In the genomic region with DNA sequence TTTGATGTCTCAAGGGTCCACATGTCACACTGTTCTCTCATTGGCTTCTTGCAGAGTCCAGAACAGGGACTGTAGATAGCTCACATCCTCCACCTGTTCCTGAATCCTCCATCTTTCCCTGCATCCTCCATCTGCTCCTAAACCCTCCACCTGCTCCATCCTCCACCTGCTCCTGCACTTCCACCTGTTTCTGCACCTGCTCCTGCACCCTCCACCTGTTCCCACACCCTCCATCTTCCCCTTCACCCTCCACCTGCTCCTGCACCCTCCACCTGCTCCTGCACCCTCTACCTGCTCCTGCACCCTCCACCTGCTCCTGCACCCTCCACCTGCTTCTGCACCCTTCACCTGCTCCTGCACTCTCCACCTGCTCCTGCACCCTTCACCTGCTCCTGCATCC, we compare ENCODE assay signal across 23 mouse cellular contexts.
DNase-seq lines count a peak whose midpoint lies in the region; ATAC-seq and TF ChIP-seq lines count a peak whose summit lies in the region.
"Had no signal": no experiment of that assay in that cellular context is flagged by ENCODE, and none has a peak within 500 bp of the region (broad histone marks: within the 10 kb centered on the region; RNA-seq: fewer than 3 reads in every experiment).

No protein-coding gene starts in this region.

- no peak overlapping the region for H3K4me3 ChIP-seq in cerebellum, adult 2 months (replicated peaks; ENCODE audit: insufficient read depth, low read depth, low read length)
- peak overlapping the region; percentile 67 for H3K4me3 ChIP-seq in megakaryocyte, embryonic 14.5 days (replicated peaks)
- H3K4me3 ChIP-seq: embryonic facial prominence, embryonic 13.5 days; embryonic facial prominence, embryonic 15.5 days; erythroblast, embryonic 14.5 days; forebrain, embryonic 10.5 days; forebrain, embryonic 12.5 days had no signal

- H3K36me3 ChIP-seq in megakaryocyte, embryonic 14.5 days (replicated peaks; ENCODE audit: low read length) = no peaks in the 10 kb centered on the region
- H3K36me3 ChIP-seq: embryonic facial prominence, embryonic 13.5 days; embryonic facial prominence, embryonic 15.5 days; forebrain, embryonic 10.5 days; forebrain, embryonic 12.5 days; G1E had no signal

- no peak for TF ChIP-seq POLR2A in cerebellum, adult 2 months (IDR thresholded peaks at IDR 0.05; ENCODE audit: borderline replicate concordance, insufficient read depth, low read length)

- no peaks in the 10 kb centered on the region for H3K27me3 ChIP-seq in cerebellum, adult 2 months (ENCODE audit: control insufficient read depth, insufficient read depth, low read length)
- peaks cover 2% of the 10 kb centered on the region for H3K27me3 ChIP-seq in megakaryocyte, embryonic 14.5 days (replicated peaks)
- H3K27me3 ChIP-seq: embryonic facial prominence, embryonic 15.5 days; Patski had no signal

- peak overlapping the region; percentile 9; the same call in 1 of the 2 replicates for H3K27ac ChIP-seq in cerebellum, adult 2 months (ENCODE audit: insufficient read depth, low read length)
- H3K27ac ChIP-seq: embryonic facial prominence, embryonic 13.5 days; embryonic facial prominence, embryonic 15.5 days; forebrain, embryonic 10.5 days; forebrain, embryonic 12.5 days had no signal

- TF ChIP-seq CTCF in cerebellum, adult 2 months (IDR thresholded peaks at IDR 0.05; ENCODE audit: borderline replicate concordance, insufficient read depth, low read depth, low read length) = no peak

- peaks cover 54% of the 10 kb centered on the region for H3K4me1 ChIP-seq in cerebellum, adult 2 months (ENCODE audit: control insufficient read depth, insufficient read depth, low read length)
- no peaks in the 10 kb centered on the region for H3K4me1 ChIP-seq in megakaryocyte, embryonic 14.5 days
- H3K4me1 ChIP-seq: embryonic facial prominence, embryonic 13.5 days; embryonic facial prominence, embryonic 15.5 days had no signal

- peak; percentile 57 to 60 for DNase-seq in cerebellum, adult 2 months
- no peak for DNase-seq in cerebellum, adult 11-12 months
- DNase-seq in cerebellum, adult 9-11 months = peak; percentile 61
- no peak for DNase-seq in cerebellum, postnatal 4 days (ENCODE audit: low spot score in 2 of 2)
- DNase-seq in cerebellum, postnatal 36 days = peak; percentile 50 to 64
- DNase-seq: adrenal gland, adult 8-10 months; adrenal gland, postnatal 14 days; B cell, adult 2 months; embryo, embryonic 11 days had no signal

- no peak for ATAC-seq in cerebellum, adult (ENCODE audit: insufficient number of reproducible peaks, low FRiP score, low TSS enrichment)
- ATAC-seq in megakaryocyte, adult 5-6 weeks (ENCODE audit: poor library complexity, severe bottlenecking) = no peak
- ATAC-seq: activated CD4-positive, CD25-positive, alpha-beta regulatory T cell, adult 4 months; CD4-positive, CD25-positive, alpha-beta regulatory T cell, adult 4 months; forebrain, embryonic 14.5 days; forebrain, embryonic 16.5 days; Patski had no signal

- peaks cover 3% of the 10 kb centered on the region for H3K9me3 ChIP-seq in megakaryocyte, embryonic 14.5 days
- H3K9me3 ChIP-seq: embryonic facial prominence, embryonic 13.5 days; embryonic facial prominence, embryonic 15.5 days; forebrain, embryonic 10.5 days; forebrain, embryonic 12.5 days had no signal

Comparison
In these comparisons a context has a peak if more than half of its experiments do, and no peak if none do; other contexts are left out.
1. DNase-seq: peak in cerebellum, adult 2 months (2 of 2), cerebellum, adult 9-11 months (single experiment) and cerebellum, postnatal 36 days (2 of 2); none in cerebellum, adult 11-12 months (single experiment) and cerebellum, postnatal 4 days (0 of 2).